ENCODE assay signal across 19 mouse cellular contexts in the genomic region with DNA sequence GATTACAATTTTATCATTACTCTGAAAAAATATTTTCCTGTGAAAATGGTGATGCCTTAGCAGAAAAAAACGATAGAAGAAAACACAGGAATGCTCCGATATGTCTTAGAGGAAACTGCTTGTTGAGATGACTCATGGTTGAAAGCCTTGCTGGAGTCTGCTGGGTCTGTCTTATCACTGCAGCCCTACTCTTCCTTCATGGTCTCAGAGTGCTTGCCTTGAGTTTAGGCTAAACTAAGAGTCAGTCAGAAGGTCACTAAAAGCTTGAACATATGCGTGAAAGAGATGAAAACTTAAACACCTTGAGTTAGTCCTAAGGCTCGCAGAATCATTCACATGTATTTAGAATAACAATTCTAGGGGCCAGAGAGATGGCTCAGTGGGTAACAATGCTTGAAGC. TPM values are rescaled to one million over a fixed set of nuclear protein-coding genes. Genes with fewer than 3 reads are reported as not detected.
DNase-seq lines count a peak whose midpoint lies in the region; ATAC-seq and TF ChIP-seq lines count a peak whose summit lies in the region.
"Had no signal": no experiment of that assay in that cellular context is flagged by ENCODE, and none has a peak within 500 bp of the region (broad histone marks: within the 10 kb centered on the region; RNA-seq: fewer than 3 reads in every experiment).

No protein-coding gene starts in this region.

- H3K27ac ChIP-seq in midbrain, postnatal 0 days (ENCODE audit: low read depth, low read length): no peak overlapping the region
- H3K27ac ChIP-seq: embryonic facial prominence, embryonic 13.5 days; embryonic facial prominence, embryonic 15.5 days; forebrain, embryonic 13.5 days; forebrain, embryonic 15.5 days had no signal

- no peak overlapping the region for H3K9ac ChIP-seq in midbrain, postnatal 0 days (replicated peaks; ENCODE audit: low read length, poor library complexity, severe bottlenecking)
- H3K9ac ChIP-seq: embryonic facial prominence, embryonic 13.5 days; embryonic facial prominence, embryonic 15.5 days; forebrain, embryonic 13.5 days; forebrain, embryonic 15.5 days; forebrain, postnatal 0 days had no signal

- no peak for ATAC-seq in megakaryocyte, adult 5-6 weeks (ENCODE audit: poor library complexity, severe bottlenecking)
- no peak for ATAC-seq in midbrain, postnatal 0 days (ENCODE audit: low FRiP score)
- ATAC-seq: forebrain, embryonic 13.5 days; forebrain, embryonic 15.5 days; forebrain, postnatal 0 days had no signal

- H3K27me3 ChIP-seq in megakaryocyte, embryonic 14.5 days (replicated peaks): no peaks in the 10 kb centered on the region
- H3K27me3 ChIP-seq in midbrain, postnatal 0 days (ENCODE audit: insufficient read depth, low read length): no peaks in the 10 kb centered on the region
- H3K27me3 ChIP-seq: embryonic facial prominence, embryonic 13.5 days; embryonic facial prominence, embryonic 15.5 days; forebrain, embryonic 13.5 days; forebrain, embryonic 15.5 days had no signal

- H3K9me3 ChIP-seq in megakaryocyte, embryonic 14.5 days: no peaks in the 10 kb centered on the region
- no peaks in the 10 kb centered on the region for H3K9me3 ChIP-seq in midbrain, postnatal 0 days (ENCODE audit: low read length)
- H3K9me3 ChIP-seq: embryonic facial prominence, embryonic 13.5 days; embryonic facial prominence, embryonic 15.5 days; forebrain, embryonic 13.5 days; forebrain, embryonic 15.5 days had no signal

- TF ChIP-seq CTCF in midbrain, postnatal 0 days (IDR thresholded peaks at IDR 0.05): no peak

- no peak overlapping the region for H3K4me2 ChIP-seq in midbrain, postnatal 0 days (ENCODE audit: low read depth, low read length, poor library complexity, severe bottlenecking)
- H3K4me2 ChIP-seq: embryonic facial prominence, embryonic 13.5 days; embryonic facial prominence, embryonic 15.5 days; forebrain, embryonic 13.5 days; forebrain, embryonic 15.5 days had no signal

- peak overlapping the region; percentile 78 for H3K4me3 ChIP-seq in megakaryocyte, embryonic 14.5 days (replicated peaks)
- H3K4me3 ChIP-seq in midbrain, postnatal 0 days (ENCODE audit: low read depth, low read length): no peak overlapping the region
- H3K4me3 ChIP-seq: embryonic facial prominence, embryonic 13.5 days; embryonic facial prominence, embryonic 15.5 days; forebrain, embryonic 13.5 days; forebrain, embryonic 15.5 days had no signal

- WGBS in midbrain, postnatal 0 days: 90% methylated on average over 4 of the region's 4 CpGs

- DNase-seq in MEL-GATA-1-ER (ENCODE audit: extremely low read depth, low read depth): peak; percentile 69
- no peak for DNase-seq in urinary bladder, postnatal 25 days (ENCODE audit: low spot score)
- DNase-seq in midbrain, postnatal 0 days (ENCODE audit: low spot score): no peak
- DNase-seq: adrenal gland, adult 8-10 months; adrenal gland, postnatal 14 days; adrenal gland, postnatal 36 days; cerebellum, adult 11 months; cerebellum, adult 8-10 months; cerebellum, adult 9-11 months; cerebellum, postnatal 14 days; cerebellum, postnatal 36 days; embryo, embryonic 11 days; forebrain, postnatal 0 days had no signal

- peaks cover 20% of the 10 kb centered on the region for H3K36me3 ChIP-seq in megakaryocyte, embryonic 14.5 days (replicated peaks; ENCODE audit: low read length)
- no peaks in the 10 kb centered on the region for H3K36me3 ChIP-seq in midbrain, postnatal 0 days (ENCODE audit: insufficient read depth, low read length)
- H3K36me3 ChIP-seq: forebrain, embryonic 15.5 days had no signal

- H3K4me1 ChIP-seq in megakaryocyte, embryonic 14.5 days: peaks cover 53% of the 10 kb centered on the region
- no peaks in the 10 kb centered on the region for H3K4me1 ChIP-seq in midbrain, postnatal 0 days (ENCODE audit: insufficient read depth, low read length)
- H3K4me1 ChIP-seq: embryonic facial prominence, embryonic 15.5 days; forebrain, embryonic 13.5 days; forebrain, embryonic 15.5 days had no signal

RNA-seq across cellular contexts. Expression of gene Dlg1, which starts 14.2 kb away (rescaled TPM):
- 1.6 and 2.1 TPM in 2 replicates for polyA plus RNA-seq in megakaryocyte, embryonic 14.5 days (2012; ENCODE audit: insufficient read depth, low replicate concordance)
- 22.4 TPM in 2 replicates for total RNA-seq in megakaryocyte, adult 5-6 weeks (2015)
- 45.2 and 48.1 TPM in 2 replicates for total RNA-seq in megakaryocyte, adult 5-6 weeks (2017)
- total RNA-seq in midbrain, postnatal 0 days (2014; rRNA removed): 24.8 and 25.0 TPM in 2 replicates
- 10.1 and 10.9 TPM in 2 replicates for polyA plus RNA-seq in midbrain, postnatal 0 days (2015; fragmentation: Nextera tagmentation; extraction: Ambion mirVana)
